Mouse (Mus musculus) bone marrow, adult 2 months (tissue): ENCODE data around the gene Chga.

Source experiments
- CTCF ChIP-seq: fragments of 200-500 bp; IDR thresholded peaks from 2 replicates; pipeline ENCODE4 v1.5.1; 2011; ENCODE audit warnings: low read length, control low read depth; ENCODE audit not compliant: control insufficient read depth, insufficient read depth
- POLR2A ChIP-seq: fragments of 200-500 bp; IDR thresholded peaks from 2 replicates; pipeline ENCODE4 v1.6.1; 2011; ENCODE audit warnings: low read depth, mild to moderate bottlenecking, control low read depth, low read length, borderline replicate concordance; ENCODE audit not compliant: control insufficient read depth

GRCm38 (mm10) chr12:102598535-102598934 is 43.8 kb downstream of the Chga start:
- TF ChIP-seq CTCF, result no peak
- no peak for TF ChIP-seq POLR2A
